Mouse (Mus musculus): ENCODE measurements around the gene Eci1. TPM values are rescaled to one million over a fixed set of nuclear protein-coding genes. Genes with fewer than 3 reads are reported as not detected.
A peak's percentile ranks its signal among the peaks of the same experiment; 100 is the strongest.

The Eci1 gene
- total RNA-seq, 4 experiments from 2014 or later, result 455 to 534 (median 495) TPM

DNA sequence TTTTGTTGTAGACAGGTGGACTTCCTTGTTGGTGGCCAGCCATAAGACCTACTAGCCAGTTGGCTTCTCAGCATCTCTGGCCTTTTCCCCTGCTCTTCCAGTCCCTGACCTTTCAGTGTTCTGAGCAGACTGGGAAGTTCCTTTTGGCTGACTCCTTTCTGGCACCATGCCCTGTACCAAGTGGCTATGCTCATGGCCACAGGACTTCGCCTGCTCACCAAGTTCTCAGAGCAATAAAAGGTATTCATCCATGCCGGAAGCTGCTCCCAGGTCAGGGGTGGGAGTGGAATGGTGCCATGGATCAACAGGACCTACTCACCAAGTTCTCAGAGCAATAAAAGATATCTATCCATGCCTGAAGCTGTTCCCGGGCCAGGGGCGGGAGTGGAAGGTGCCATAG lies 46.1 kb downstream of the Eci1 start:
- peak; percentile 52 for DNase-seq (ENCODE audit: low spot score)

DNA sequence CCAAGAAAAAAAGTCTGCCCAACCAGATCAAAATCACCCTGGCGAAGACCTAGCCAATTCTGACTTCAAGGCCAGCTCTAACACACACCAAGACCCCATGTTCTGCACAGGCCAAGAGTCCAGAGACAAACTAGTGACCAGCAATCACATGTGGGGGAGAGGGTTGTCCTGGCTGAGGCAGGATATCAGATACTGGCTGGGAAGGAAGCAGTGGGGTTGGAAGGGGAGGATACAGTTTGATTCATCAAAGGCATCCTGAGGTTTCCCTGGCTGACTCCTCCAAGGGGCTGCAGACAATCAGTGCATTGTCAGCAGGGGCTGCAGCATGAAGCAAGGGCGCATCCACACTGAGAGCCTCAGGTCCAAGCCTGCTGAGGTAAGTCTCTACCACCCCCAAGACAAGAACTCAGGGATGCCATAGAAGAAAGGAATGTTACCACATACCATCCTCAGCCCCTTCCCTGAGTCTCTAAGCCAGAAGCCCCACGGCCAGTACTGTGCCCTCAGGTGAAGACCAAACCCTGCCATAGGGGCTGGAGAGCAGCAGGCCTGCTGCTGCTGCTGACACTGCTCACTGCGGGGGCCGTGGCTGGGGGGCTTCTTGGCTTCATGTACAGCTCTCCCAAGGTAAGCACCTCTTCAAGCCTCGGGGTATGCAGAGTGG lies 47.3 kb downstream of the Eci1 start, which contains the start of gene Bricd5:
Bricd5 (plus strand) TSS at position 273 of the 664 bp plus-strand sequence.
- no peak for DNase-seq (ENCODE audit: low spot score)

DNA sequence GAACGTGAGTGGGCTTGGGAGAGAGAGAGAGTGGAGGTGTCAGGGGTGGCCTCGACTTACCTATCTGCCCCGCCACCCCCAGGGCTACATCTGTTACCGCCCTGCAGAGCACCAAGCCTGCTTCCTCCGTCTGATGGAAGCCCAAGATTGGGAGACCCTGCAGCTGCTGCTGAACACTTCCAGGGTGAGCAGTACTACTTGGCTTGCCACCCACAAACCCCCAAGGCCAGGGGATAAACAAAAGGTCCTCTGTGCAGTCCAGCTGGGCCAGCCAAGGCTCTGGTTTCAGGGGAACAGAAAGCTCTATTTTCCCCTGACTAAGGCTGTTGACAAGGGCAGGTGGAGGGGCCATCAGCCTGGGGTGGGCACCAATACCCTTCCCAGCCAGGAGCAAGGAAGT lies 48.1 kb downstream of the Eci1 start:
- DNase-seq (ENCODE audit: low spot score), result no peak

DNA sequence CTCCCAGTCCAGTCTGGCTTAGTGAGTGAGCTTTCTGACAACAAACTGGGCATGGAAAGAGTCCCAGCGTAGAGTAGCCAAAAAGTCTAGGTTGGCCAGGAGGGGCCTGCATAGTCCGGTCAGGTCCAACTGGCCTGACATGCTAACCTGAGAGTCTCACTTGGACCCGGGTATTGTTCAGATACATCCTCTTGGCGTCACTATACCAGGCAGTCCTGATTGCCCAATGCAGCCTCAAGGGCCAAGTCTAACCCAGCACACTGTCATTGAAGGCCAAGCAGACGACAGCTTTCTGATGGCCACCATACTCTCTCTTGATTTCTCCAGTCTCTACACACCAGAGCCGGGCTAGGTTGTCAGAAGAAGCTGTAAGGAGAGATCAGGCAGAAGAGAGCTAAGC lies 49.1 kb downstream of the Eci1 start:
- no peak for DNase-seq (ENCODE audit: low spot score)

DNA sequence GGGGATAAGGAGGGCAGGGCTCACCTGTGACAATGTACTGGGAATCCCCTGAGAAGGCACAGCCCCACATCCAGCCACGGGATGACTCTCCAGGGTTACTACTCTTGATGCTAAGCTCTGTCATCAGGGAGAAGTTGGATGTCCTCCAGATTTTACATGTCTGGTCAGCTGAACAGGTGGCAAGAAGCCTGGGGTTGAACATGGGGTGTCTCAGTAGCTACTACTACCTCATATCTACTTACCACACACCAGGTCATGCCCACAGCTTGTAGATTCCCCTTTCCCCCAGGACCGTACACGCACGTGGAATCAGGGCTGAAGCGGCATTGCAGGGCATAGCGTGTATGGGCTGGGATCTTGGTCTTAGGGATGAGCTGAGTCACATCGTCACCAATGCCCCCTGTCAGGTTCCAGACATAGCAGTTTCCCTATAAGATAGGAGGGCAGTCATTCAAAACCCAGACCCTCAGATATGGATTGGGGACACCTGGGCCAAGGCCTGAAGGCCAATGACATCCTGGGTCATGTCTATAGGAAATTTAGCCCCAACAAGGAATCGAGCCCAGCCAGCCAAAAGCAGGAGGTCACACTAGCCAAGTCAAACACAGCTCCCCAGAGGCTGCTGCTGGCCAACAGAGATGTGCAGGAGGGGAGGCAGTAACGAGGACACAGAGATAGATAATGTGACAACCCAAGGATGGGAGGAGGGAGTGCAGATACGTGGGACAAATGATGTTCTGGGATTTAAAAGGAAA lies 49.8 kb downstream of the Eci1 start:
- DNase-seq (ENCODE audit: low spot score), result no peak

DNA sequence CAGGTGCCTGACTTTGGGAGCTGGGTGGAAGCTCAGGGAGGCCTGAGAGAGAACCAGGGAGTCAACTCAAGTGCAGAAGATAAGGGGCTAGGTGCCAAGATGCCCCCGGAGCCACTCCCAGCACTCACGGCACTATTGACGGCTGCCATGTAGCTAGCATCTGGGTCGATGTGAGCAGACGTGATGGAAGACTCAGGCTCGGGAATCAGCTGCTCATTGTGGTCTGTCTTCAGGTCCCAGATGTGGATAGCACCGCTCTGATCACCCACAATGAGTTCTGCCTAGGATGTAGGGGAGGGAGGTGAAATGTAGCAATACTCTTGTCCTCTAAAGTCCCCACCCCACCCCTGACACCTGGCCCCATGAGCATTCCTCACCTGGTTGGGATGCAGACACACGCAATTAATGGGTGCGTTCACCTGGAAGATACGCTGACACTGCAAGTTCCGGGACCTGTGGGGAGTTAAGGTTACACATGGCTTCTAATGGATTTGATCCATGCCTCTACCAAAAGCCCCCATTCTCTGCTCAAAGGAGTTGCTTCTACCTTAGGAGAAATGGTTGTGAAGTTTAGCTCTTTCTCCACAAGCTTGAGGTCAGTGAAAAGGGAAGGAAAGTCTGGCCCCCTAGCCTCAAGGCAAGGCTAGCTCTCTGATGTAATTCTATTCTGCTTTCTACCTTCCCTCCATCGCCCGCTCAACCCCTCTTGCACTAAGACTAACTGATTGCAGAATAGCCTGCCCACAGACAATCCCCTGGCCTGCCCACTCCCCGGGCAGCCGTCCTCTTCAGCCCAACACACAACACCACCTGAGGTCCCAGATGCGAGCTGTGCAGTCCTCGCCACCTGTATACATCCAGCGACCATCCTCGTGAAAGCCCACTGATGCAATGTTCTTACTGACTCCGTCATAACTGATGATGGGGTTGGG lies 50.9 kb downstream of the Eci1 start:
- no peak for DNase-seq (ENCODE audit: low spot score)

DNA sequence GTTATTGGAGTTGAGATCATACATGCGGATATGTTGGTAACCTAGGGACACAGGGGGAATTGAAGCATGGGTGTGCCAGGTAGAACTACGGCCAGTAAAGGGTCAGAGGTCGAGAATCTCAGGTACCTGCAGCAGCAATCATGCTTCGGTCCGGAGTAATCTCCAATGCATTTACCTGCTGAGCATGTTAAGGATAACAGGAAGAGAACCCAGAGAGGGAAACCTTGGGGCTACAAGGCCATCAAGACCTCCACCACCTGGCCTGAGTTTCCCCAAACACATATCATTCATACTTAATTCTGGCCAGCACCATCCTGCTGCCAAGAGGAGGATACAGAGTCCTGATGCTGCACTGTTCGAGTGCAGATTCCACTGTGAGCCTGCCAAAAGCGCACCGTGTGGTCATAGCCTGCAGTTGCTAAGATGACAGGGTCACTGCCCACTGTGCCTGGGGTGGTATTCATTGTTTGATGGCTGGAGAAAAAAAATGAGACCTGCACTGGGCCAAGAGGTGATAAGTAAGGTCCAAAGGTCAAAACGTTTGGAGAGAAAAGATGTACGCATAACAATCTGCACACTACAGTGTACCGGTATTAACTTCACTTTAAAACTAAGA lies 51.7 kb downstream of the Eci1 start:
- DNase-seq (ENCODE audit: low spot score), result no peak

DNA sequence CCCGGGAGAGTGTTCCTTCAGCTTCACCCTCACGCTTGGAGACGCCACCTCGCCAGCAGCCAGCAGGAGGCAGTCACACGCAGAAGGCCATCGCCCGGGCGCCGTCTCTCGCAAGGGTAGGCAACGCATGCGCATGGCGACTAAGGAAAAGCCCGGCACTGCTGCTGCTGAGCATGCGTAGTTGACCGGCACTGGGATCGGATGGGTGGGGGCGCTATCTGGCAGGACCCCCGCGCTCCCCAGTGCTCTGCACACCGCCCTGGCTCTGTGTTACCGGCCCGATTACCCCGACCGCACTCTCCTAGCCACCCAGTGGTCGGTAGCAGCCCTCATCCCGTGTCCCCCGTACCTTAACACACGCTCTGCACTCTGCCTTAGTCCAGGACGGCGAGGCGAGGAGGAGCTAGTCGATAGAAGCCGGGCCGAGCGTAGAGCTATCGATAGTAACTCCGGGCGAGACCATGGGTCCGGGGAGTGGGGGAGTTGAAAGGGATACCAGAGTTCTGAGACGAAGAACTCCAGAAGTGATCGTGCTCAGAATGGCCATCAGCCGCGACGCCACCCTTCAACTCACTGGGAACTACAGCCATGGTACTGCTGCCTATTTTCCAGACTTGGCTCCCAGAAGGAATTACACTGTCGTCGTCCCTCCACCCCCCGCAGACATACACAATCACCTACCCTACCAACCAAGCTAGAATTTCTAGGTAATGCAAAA lies 52.4 kb downstream of the Eci1 start, which contains the start of gene Mlst8:
Mlst8 (minus strand) TSS at position 416 of the 718 bp plus-strand sequence.
- DNase-seq (ENCODE audit: low spot score), result peak; percentile 97

DNA sequence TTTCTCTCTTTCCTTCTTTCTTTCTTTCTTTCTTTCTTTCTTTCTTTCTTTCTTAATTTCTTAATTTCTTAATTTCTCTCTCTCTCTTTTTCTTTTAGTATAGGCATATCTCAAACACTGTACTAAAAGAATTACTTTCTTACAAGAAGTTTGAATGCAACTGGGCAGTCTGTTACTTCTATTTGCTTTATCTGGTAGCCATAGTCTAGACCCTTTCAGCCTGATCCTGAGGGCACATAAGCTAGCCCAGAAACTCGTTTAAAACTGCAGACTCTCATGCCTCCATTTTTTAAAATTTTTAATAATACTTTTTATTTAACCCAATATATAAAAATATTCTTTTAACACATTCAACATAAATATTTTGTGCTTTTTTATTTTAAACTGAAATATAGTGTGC lies 53.0 kb downstream of the Eci1 start:
- no peak for DNase-seq (ENCODE audit: low spot score)

DNA sequence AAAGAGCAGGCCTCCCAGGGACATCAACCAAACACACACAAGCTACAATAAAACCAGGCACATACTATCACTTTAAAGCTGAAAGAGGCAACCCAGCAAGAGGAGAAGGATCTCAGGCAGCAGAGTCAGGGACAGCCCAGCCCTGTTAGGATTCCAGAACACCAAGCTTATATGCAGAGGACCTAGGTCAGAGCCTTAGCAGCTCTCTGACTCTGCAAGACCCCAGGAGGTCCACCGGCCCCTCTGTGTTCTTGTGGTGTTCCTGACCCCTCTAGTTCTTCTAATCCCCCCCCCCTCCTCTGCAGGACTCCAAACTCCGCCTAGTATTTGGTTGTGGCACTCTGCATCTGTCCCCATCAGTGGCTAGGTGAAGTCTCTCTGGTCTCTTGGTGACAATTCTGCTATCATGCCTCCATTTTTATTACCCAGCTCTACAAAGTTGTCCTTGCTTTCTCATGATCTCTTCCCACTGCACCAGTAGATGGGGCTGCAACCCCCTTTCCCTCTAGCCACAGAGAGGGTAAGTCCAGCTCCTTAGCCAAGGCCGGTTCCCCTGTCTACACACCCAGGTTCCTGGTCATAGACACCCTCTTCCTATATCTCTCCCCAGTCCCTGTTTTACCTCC lies 53.9 kb downstream of the Eci1 start:
- no peak for DNase-seq (ENCODE audit: low spot score)

DNA sequence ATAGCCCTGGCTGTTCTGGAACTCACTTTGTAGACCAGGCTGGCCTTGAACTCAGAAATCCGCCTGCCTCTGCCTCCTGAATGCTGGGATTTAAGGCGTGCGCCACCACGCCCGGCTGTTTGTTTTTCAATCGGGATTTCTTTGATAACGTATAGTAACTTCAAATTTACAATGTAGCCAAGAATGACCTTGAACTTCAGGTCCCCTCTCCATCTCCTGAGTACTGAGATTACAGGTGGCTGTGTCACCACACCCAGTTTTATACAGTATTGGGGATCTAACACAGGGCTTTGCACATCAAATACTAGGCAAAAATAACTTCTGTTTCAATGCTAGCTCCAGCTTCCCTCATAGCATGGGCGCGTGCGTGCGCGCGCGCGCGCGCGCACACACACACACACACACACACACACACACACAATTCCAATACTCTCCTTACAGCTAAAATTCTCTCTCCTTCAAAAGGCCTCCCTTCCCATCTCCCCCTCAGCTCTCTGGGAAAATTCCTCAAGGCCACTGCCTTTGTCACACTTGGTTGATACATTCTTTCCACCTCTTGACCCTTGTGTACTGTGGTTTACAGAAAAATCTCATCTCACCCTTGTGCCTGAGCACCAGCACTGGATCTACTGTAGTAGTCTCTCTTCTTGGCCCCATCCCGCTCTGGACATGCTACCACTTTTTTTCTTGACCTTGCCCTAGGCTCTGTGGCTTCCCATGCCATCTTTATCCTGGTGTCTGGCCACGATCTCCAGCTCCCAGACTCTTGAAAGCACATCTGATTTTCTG lies 54.8 kb downstream of the Eci1 start:
- DNase-seq (ENCODE audit: low spot score), result no peak

DNA sequence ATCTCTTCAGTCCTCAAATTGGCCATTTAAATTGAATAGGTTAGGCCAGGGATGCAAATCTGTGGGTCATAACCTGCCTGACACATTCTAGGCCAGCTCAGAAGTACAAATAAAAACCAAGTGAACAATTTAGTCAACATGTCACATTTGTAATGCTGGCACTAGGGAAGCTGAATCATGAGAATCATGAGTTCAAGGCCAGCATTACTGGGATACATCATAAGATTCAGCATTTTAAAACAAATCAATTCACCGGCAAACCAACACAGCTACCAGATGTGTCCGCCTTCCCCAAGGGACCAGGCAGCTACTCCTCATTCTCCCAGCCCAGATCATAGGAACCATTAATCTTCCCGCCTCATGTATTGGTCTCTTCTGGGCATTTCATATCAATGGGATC lies 57.1 kb downstream of the Eci1 start:
- no peak for DNase-seq (ENCODE audit: low spot score)

DNA sequence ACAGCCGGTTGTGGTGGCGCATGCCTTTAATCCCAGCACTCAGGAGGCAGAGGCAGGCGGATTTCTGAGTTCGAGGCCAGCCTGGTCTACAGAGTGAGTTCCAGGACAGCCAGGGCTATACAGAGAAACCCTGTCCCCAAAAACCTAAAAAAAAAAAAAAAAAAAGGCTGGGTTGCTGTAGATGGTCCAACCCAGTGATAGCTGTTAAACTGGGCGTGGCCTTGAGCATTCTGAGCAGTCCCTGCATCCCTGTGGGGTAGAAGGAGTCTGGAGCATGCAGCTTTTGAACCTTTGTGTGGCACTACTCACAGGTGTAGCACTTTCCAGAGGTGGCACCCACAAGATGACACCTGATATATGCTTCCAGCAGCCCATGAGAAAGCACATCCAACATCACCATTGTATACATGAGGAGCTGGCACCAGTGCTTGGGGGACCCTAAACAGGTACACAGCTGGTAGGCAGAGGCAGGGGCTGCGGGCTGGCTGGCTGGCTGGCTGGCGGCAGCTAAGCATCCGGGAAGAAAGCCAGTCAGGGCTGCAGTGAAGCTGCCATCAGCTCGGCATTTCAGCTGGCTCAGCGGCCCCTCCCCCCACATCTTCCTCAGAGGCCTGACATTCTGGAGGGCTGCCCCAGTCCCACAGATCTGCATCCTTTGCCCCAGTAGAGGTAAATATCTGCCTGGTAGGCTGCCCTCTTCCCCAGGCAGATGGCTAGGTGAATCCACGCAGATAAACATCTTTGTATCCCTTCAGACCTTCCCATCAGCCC lies 58.8 kb downstream of the Eci1 start:
- DNase-seq (ENCODE audit: low spot score), result no peak

DNA sequence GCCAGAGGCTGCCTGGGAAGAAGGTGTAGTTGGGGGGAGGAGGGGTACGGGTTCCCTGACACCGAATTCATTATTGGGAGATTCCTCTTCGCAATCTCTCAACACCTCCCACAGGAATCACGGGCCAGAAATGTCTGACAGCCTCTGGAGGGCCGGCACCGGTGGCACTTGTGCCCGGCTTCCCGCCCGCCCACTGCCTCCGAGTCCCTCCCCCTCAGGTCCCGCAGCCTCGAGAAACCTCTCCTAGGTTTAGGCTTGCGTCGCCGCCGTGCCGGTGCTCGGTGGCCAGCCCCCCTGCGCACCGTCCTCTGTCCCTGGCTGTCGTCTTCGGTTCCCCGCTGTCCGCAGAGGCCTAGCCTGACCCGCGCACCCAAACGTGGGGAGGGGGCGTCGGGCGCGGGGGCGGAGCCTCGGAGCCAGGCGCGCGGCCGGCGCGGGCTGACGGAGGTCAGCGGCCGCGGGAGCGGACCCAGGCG lies 61.8 kb downstream of the Eci1 start, which contains the start of gene Caskin1:
Caskin1 (plus strand) TSS at position 416 of the 476 bp plus-strand sequence.
- DNase-seq (ENCODE audit: low spot score), result no peak

DNA sequence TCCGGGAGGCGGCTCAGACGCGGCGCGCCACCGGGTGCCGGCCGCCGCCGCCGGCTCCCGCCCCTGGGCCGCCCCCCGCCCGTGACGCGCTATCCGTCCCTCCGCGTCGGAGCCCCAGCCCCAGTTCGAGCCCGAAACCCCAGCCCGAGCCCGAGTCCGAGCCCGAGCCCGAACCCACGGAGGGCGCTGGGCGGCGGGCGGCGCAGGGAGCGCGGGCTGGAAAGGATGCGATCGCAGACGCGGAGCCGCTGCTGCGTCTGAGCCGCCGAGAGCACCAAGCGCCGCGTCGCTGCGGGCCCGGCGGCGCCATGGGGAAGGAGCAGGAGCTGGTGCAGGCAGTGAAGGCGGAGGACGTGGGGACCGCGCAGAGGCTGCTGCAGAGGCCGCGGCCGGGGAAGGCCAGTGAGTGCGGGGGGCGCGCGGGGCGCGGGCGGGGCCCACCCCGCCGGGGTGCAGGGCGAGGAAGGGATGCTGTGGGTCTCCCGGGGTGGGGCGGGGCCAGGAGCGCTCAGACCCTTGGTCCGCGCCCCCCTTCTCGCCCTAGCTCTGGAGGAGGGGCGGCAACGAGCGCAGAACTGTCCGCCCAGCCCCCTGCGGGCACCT lies 62.3 kb downstream of the Eci1 start:
- DNase-seq (ENCODE audit: low spot score), result no peak

Measured in heart, adult 8-10 months (tissue).